Mouse (Mus musculus) cerebellum, adult 2 months (tissue): ENCODE results near the gene Cdkl3.

Experiments used
- CTCF ChIP-seq: fragments of 200-500 bp; IDR thresholded peaks from 2 replicates; pipeline ENCODE4 v1.5.1; 2011; ENCODE audit warnings: low read depth, mild to moderate bottlenecking, control low read depth, low read length, moderate library complexity, borderline replicate concordance; ENCODE audit not compliant: insufficient read depth
- POLR2A ChIP-seq: fragments of 200-500 bp; IDR thresholded peaks from 2 replicates; pipeline ENCODE4 v1.6.1; 2011; ENCODE audit warnings: low read length, control low read depth, borderline replicate concordance; ENCODE audit not compliant: insufficient read depth

GRCm38 (mm10) chr11:52059001-52059400 lies 55.0 kb downstream of the Cdkl3 start:
- TF ChIP-seq CTCF (no peak), POLR2A (no peak)
